Mouse (Mus musculus) stomach, postnatal 0 days (tissue): ENCODE results near the gene Tmem254a.
"Not testable (repeated sequence)": the region's sequence is repeated elsewhere in the genome, so short reads cannot be mapped to it uniquely, and the experiment has no call there.

Source experiments
- CTCF ChIP-seq: IDR thresholded peaks from 2 replicates; pipeline ENCODE4 v1.5.1; 2016; ENCODE audit warnings: antibody characterized with exemption, low read depth, mild to moderate bottlenecking, moderate library complexity
- EP300 ChIP-seq: optimal IDR thresholded peaks from 2 replicates; pipeline ENCODE3; 2016; ENCODE audit warnings: antibody characterized with exemption

DNA sequence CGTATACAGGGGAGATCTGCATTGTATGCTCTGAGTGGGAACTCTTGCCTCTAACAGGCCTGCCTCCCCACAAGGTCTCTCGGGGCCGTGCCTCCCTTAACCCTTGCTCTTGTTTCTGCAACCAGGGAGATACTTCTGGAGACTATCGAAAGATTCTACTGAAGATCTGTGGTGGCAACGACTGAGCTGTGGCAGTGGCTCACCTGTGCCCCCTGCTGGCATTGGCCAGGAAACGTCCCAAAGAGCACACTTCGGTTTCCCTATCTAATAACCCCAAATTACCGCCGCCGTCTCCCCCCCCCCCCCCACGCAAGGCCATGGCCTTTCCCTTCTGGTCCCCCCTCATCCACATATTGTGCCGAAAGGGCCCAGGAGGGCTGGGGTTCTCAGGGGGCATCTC is 41.6 kb downstream of the Tmem254a start:
- TF ChIP-seq EP300, CTCF: not testable (repeated sequence)
